Mouse (Mus musculus): Measurements from ENCODE around the gene Stat2.

The Stat2 gene

DNA sequence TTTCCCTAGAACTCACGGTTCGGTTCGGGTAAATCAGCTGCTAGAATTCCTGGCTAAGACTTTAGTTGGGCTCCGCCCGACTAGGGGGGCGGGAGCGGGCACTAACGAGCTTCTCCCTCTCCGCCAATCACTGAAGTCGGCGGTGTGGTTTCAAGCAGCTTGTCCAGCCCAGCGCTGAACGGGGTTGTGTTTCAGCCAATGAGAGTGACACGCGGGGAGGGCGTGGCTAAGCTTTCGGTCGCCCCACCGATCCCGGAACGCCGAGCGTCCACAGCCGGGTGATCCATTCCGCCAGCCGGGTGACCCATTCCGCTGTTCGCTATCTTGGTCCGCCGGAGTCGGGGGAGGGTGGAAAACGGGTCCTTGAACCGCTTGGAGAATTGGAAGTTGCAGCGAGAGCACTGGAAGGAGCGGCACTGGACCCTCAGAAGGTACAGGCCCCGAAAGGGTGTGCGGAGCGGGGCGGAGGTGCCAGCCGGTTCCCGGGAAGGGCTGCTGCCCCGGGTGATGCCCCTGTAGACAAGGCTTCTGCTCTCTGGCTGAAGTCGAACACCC, at the start of gene Stat2:
Gene Stat2, plus strand, starts transcription at position 273 of the 555 bp plus-strand sequence.
- peak; percentile 95 for DNase-seq (ENCODE audit: low spot score)

- no peak for DNase-seq (ENCODE audit: low spot score)
Observed at GRCm38 (mm10) chr10:128221533-128222286, 48.6 kb upstream of the Stat2 start.

DNA sequence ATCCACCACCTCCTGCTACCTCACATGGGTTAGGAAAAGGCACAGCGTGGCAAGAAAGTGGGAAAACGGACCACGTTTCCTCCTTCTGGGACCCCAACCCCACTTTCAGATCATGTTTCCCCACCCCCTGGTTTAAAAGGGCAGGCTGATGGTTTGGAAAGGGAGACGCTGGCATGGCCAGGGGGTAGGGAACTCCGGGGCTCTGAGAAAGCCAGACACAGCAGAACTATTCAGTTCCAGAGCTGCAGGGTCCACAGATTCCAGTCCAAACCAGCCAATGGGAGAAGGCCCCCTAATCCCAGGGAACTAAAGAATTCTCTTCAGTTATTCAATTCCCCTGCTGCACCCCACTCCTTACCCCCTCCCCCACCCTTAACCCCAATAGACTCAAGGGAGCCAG, 45.3 kb upstream of the Stat2 start:
- DNase-seq (ENCODE audit: low spot score), result no peak

- no peak for DNase-seq (ENCODE audit: low spot score)
Observed at GRCm38 (mm10) chr10:128225538-128225937, 44.8 kb upstream of the Stat2 start, which contains the start of gene Mip. TSS of gene Mip (plus strand) at chr10:128225838.

GRCm38 (mm10) chr10:128227592-128227991, 42.8 kb upstream of the Stat2 start:
- DNase-seq (ENCODE audit: low spot score), result no peak

GRCm38 (mm10) chr10:128228009-128228408, 42.4 kb upstream of the Stat2 start:
- no peak for DNase-seq (ENCODE audit: low spot score)

DNA sequence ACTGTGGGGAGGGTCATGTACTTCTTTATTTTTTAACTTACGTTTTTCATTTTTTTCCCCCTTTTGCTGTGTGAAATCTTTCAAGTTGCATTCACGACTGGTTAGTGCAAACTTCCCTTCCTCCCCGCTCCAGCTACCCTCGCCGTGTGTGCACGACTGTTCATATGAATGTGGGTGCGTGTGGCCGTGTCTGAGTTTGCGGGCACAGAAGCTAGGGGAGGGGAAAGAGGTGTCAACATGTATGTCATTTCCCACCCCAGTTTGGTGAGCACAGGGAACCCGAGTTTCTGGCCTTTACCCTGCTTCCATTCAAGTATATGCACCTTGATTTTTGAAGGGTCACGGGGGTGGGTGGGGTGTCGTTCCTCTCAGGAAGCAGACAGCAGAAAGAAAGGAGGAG, 39.8 kb upstream of the Stat2 start:
- DNase-seq (ENCODE audit: low spot score), result no peak

DNA sequence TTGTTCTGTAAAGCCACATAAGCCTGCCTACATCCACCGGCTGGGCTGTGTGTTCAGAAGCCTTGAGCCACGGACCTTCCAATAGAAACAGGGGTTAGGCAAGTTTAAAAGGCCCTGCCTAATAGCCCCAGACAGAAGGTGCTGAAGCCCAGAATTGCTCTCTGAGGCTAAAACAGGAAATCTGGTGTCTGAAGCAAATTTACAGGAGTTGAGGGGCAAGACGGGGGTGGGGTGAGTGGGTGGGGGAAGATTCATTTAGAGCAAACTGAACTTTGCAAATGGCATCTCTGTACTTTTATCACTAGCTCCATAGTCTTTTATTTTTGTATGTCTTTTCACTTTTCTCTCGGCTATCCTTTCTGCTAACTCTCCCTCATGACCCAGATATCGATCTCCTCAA, 39.2 kb upstream of the Stat2 start:
- no peak for DNase-seq (ENCODE audit: low spot score)

DNA sequence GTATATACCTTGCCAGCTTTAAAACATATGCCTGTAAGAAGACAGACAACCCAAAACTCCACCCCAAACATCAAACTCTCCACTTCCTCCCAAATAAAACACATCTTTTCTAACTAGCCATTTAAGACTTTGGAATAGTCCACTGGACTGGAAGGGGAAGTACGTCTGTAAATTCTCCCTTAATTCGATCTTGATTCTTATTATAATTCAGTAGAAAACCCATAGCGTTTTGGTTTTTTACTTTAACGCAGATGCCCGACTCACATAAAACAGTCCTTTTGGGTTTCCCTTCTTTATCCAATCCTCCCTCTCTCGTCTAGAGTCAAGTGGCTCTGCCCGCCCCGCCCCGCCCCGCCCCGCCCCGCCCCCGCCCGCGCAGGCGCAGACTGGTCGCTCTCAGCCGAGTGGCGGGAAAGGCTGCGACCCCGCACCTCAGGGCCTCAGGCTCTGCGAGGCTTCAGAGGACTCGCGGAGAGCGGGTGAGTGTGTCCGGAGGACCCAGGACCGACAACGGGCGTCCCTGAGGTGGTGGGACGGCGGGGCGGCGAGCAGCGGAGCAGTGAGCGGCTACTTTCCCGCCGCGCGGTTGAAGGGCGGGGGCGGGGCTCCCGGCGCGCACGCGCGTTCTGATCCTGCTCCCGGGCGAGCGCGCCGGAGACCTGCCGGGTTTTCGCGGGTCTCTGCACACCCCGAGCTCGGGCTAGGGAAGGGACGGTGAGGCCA, 38.5 kb upstream of the Stat2 start, which contains the start of gene Timeless:
Gene Timeless, plus strand, starts transcription at position 369 of the 723 bp plus-strand sequence.
- peak; percentile 88 for DNase-seq (ENCODE audit: low spot score)

DNA sequence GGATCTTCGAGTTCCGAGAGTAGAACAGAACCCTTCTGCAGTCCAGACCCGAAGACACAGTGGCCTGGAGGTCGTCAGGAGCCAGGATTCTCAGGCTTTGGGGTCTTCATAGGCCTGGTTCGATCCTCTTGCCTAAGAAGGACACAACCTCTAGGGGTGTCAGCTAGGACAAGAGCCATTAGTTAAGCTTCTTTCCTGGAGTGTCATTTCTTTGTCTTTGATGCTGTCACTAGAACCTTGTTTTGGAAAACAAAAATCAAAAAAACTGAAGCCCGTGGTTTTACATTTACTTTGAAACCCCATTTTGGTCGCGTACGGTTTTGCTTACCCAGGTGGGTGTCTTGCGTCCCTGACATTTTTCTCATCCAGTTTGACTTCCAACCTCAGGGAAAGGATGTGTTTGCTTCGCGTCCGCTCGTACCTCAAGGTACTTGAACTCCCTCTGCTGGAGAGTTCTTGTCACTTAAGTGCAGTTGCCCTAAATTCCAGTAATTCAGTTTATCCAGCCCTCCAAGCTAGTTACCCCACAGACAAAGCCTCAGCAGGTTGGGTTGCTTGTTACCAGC, 37.9 kb upstream of the Stat2 start:
- peak; percentile 15 for DNase-seq (ENCODE audit: low spot score)

DNA sequence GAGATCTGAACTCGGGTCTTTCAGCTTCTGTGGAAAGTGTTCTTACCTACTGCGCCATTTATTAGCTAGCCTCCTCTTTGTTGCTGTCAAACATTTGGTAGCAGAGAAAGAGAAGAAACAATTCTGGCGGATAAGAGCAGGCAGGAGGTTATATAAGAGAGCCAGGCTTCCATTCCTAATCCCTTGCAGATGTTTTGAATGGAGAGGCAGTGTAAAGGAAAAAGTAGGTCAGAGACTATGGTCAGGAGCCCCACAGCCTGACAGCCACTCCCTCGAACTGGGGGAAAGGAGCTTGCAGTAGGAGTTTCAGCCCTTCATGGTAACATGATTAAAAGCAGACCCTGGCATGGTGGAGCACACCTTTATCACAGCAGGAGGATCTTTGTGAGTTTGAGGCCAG, 34.0 kb upstream of the Stat2 start:
- DNase-seq (ENCODE audit: low spot score), result no peak

DNA sequence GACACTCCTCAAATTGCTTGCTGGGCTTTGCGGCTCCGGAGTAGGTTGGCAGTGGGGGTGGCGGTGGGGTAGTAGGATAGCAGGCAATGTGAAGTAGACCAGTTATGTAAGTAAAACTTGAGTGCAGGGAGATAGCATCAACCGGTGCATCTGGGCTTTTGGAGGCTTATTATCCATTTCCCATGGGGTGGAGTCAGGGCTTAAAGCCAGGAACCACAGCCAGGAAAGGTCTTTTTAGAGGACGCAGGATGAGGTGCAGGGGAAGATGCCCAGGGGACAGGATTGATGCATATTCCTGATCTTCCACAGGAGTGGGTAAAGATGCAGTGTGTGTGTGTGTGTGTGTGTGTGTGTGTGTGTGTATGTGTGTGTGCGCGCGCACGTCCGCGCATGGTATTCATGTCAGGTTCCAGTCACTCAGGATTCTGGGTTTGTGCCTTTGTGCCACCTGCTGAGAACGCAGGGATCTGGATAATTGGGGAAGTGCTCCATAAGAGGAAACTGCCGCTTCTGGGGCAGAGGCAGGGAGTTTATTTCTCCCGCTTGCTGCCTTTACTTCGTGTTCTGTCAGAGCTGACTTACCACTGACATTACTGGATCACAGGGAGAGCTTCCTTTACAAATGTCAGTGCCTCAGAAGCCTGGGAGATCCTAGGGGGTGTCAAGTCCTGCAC, 32.4 kb upstream of the Stat2 start:
- DNase-seq (ENCODE audit: low spot score), result no peak

DNA sequence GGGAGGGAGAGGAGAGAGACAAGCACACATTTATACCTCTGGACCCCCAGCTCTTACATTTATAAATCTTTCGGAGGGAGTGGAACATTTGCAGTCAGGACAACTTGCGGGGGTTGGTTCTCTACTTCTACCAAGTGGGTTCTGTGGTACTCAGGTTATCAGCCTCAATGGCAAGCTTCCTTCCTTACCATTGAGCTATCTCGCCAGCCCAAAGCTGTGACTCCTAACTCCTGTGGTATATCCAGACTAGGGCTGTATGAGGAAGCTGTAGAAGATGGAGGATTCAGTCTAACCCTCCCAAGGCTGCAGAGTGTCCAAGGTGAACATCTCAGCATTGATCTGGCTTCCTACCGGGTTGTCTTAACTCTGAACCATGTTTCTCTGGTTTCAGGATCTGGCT, 31.2 kb upstream of the Stat2 start:
- no peak for DNase-seq (ENCODE audit: low spot score)

GRCm38 (mm10) chr10:128240131-128240530, 30.2 kb upstream of the Stat2 start:
- DNase-seq (ENCODE audit: low spot score), result no peak

- DNase-seq (ENCODE audit: low spot score), result no peak
Observed at GRCm38 (mm10) chr10:128243252-128243651, 27.1 kb upstream of the Stat2 start.

GRCm38 (mm10) chr10:128244121-128244520, 26.2 kb upstream of the Stat2 start:
- DNase-seq (ENCODE audit: low spot score), result no peak

GRCm38 (mm10) chr10:128247020-128247732, 23.2 kb upstream of the Stat2 start:
- no peak for DNase-seq (ENCODE audit: low spot score)

DNA sequence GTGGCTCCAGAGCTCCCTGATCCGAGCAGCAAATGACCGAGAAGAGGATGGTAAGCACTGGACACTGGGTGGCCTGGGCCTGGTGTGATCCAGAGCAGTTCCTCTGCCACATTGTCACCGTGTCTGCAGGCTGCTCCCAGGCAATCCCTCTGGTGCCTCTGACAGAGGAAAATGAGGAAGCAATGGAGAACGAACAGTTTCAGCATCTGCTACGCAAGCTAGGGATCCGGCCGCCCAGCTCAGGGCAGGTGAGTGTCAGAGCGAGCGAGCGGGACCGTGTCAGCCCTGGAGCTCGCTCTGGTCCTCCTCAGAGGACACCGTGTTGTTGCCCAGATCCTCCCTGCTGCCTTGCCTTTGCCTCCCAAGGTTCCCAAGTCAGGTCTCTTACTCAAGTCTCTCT, 19.8 kb upstream of the Stat2 start:
- no peak for DNase-seq (ENCODE audit: low spot score)

- no peak for DNase-seq (ENCODE audit: low spot score)
Observed at GRCm38 (mm10) chr10:128253677-128254255, 16.6 kb upstream of the Stat2 start, which contains the start of gene Apon. TSS of gene Apon (plus strand) at chr10:128254096.

- no peak for DNase-seq (ENCODE audit: low spot score)
Observed at GRCm38 (mm10) chr10:128255925-128256324, 14.4 kb upstream of the Stat2 start.

DNA sequence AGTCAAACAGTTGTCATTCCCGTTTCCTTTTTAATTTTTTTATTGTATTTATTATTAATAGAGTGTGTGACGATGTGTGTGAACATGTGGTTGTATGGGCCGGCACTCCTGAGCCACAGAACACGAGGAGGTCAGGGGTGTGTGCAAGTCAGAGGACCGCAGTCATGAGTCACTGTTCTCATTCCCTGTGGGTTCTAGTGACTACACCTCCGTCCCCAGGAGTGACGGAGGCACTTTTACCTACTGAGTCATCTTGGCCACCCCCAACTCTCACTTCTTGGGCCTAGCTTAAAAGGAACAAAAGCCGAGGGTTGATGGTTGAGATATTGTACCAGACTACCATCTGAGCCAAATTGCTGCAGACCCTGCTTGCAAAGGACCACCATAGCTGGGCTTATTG, 14.0 kb upstream of the Stat2 start:
- no peak for DNase-seq (ENCODE audit: low spot score)

Data from ovary, postnatal 36 days (tissue).